Mouse (Mus musculus) ES-CJ7 (cell line): ENCODE results near the gene Zfp513.
"Not testable (repeated sequence)": the region's sequence is repeated elsewhere in the genome, so short reads cannot be mapped to it uniquely, and the experiment has no call there.

Experiments used
- DNase-seq: peaks from one replicate; pipeline ENCODE4 v3.0.0; 2011; ENCODE audit warnings: low read depth, low spot score

Gene Zfp513

DNA sequence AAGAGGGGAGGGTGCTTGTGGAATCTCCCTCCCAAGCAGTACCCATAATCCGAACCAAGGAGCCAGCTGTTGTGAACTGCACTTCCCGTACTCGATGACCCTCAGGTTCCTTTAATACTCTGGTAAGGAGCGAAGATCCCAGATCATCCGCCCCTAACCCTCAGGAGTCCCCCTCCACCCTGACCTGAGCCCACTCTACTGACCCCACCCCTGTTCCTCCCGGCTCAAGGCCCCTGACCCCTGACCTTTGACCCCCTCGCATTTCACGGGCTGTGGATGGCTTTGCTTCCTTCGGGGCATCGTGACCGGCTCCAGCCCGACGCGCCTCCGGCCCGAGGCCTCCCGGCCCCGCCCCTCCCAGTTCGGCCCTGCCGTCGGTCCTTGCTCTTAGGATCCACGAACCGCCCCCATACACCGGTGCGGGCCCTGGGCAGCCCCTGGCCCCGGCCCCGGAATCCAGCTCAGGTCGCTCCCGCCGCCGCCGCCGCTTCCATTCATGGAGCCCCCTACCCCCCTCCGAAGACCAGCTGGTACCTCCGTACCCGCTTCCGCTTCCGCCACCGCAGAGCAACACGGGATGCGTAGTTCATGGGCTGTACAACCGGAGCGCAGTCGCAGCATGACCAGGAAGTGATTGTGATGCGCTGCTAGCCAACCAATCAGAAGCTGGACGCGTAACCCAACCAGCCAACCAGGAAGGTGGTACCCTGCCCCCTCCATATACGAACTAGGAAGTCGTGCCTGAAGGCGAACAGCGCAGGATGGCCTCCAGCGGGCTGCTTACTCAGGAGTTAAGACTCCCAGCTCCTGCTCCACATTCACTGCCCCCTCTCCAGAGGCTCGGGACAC lies at the start of gene Zfp513:
TSS of gene Zfp513 (minus strand) at position 562 of the 849 bp plus-strand sequence.
- DNase-seq = peak; percentile 99

DNA sequence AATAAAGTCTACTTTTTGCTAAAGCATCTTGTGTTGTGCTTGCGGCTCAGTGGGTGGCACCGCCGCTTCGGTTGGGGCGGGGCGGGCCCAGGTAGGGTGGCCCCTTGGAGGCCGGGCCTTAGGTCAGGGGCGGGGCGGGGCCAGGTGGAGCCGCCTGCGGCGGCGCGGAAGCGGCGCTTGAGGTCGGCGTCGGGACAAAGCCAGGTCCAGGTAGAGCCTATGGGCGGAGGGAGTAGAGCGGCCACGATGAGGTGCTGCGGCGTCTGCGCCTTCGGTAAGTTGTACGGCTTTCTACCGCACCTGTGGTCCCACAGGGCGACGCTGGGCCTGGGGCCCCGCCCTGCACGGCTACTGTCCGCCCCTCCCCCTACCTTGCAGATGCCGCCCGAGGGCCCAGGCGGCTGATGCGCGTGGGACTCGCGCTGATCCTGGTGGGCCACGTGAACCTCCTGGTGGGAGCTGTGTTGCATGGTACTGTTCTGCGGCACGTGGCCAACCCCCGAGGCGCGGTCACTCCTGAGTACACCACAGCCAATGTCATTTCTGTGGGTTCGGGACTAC lies 49.5 kb upstream of the Zfp513 start, which contains the start of gene Krtcap3:
TSS of gene Krtcap3 (plus strand) at position 151 of the 561 bp plus-strand sequence.
- peak; percentile 67 for DNase-seq

DNA sequence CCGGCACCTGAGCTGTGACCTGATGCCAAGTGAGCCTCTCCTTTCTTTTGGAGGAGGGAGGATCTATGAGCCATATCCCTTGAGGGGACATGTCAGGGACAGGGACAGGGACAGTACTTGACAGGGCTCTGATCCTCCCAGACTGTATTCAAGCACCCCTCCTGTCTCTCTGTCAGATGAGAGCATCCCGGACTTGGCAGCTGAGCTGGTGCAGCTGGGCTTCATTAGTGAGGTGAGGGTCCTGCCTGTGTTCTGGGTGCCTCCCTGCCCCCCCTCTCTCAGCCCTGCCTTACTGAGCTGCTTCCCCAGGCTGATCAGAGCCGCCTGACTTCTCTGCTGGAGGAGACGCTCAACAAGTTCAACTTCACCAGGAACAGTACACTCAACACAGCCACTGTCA lies 48.6 kb upstream of the Zfp513 start:
- DNase-seq = no peak

DNA sequence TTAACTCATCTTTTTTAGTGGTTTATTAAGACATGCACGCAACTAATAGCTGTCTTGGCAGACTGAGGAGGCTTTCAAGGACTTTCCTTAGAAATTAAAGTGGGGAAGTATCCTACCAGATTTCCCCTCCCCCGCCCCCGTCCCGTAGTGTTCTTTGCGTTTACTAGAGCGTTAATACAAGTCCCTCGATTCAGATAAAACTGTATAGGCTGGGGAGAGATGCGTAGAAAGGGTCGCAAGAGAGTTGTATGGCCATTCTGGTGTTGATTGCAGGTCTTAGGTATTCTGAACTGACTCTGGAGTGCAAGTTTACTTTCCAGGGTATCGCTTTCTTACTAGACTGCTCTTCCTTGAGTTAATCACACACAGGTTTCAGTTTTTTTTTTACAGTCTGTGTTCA lies 40.1 kb upstream of the Zfp513 start:
- DNase-seq = no peak

DNA sequence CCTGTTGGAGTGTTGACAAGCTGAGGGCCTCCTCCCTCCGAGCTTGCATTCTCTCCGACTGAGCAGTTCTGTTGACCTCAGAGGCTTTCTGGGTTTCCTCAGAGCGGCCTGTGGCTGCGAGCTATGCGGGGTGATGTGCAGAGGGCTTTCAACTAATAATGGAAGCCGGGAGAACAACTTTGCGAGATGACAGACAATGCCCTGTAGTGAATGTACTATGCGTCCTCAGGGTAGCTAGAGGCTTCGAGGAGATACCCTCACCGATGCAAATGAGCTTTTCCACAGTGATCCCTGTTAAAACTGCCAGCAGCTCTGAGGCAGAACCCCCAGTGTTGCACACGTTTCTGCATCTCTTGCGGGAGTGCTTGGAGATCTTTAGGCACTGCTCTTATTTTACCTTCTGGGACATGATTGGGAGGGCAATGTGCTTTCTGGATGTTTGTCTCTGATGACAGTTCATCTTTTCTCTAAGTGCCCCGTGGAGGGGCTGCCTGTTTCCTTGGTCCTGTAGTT lies 39.5 kb upstream of the Zfp513 start:
- no peak for DNase-seq

- DNase-seq = peak; percentile 92
Observed at GRCm38 (mm10) chr5:31240637-31241521, 38.8 kb upstream of the Zfp513 start, which contains the start of the genes Nrbp1 and Gm9970. TSS of gene Nrbp1 (plus strand) at chr5:31240864. TSS of gene Gm9970 (minus strand) at chr5:31241232.

DNA sequence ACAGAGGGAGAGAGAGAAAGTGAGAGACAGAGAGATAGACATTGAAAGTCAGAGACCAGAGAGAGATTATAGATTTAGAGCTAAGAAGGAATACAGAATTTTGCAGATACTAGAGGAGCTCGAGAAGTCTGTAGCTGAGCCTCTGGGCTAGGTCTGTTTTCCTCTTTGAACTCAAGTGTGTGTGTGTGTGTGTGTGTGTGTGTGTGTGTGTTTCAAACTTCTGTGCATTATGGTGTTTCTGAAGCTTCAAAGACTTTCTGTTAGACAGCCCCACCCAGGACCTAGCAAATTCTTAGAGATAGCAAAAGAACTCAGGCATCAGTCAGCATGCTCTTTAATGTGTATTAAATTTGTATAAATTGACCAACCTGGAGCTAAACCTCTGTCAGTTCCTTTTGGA lies 24.5 kb upstream of the Zfp513 start:
- no peak for DNase-seq

DNA sequence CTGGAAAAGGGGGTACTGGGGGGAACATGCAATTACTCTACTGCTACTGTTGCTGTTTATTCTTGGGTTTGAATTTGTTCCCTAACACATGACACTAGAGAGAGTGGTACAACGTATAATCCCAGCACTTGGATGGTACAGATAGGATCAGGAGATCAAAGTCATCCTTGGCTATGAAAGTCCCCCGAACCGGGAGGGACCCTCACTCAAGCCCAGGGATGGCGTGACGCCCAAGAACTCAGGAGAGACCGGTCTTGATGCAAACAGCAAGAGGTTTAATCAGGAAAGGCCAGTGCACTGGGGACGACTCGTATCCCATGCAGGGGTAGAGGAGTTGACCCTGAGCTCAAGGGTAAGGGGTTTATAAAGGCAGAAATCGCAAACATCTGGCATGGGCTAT lies 20.6 kb upstream of the Zfp513 start:
- DNase-seq = no peak

DNA sequence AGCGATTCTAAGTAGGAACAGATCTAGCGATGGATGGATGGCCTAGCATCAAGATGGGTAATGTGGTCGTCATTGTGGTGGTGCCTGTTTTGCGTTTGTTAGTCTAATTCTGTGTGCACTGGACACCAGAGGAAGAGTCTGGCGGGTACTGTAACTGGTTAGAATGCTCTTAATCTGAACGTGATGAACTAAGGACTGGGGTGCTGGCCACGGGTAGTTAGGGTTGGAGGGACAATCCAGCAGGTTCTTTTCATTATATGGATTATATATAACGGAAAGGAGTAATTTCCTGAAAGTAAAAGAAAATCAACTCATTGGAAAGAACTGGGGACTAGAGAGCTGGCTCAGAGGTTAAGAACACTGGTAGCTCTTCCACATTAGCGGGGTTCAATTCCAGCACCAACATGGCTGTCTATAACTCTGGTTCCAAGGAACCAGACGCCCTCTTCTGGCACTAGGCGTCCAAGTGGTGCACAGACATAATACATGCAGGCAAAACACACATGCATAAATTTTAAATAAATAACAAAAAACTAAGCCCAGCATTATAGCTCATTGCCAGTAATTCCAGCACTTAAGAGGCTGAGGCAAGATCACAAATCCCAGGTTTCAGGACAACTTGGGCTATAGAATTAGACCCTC lies 19.3 kb upstream of the Zfp513 start:
- peak; percentile 79 for DNase-seq

DNA sequence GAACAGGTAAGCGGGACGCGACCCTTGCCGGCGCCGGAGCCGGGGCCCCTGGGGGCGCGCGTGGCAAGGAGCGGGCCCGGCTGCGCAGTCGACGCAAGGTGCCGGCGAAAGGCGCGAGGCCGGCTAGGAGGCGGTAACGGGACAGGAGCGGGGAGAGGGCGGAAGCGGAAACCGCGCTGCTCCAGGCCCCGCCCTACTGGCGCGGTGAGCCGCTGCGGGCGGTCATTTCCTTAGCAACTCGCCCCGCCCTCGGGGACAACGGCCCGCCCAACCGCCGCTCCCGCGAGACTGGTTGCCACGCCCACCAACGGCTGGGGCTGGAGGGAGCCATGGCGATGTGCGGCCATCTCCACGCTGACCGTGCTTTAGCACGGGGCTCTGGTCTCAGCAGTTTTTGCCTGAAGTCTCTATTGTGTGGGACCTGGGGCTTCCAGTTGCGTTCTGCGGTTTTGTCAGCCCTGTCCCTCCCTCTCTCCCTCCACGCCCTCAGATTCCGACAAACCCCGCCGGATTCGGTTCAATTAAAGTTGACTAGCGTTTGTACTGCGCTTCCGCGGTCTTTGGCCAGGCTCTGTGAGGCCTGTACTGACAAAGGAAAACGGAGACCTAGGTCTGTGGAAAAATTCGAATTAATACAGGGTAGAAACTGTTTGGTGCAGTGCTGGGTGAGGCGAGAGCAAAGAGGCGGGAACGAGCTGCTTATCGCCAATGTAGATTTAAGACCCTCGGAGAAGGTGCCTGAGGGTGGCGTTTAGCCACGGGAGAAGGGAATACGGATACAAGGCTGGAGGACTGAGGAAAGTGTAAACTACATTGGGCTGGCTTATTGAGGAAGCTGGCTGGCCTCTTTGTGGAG lies 18.6 kb upstream of the Zfp513 start, which contains the start of gene Ppm1g:
TSS of gene Ppm1g (minus strand) at position 240 of the 856 bp plus-strand sequence.
- peak; percentile 95 for DNase-seq

- peak; percentile 68 for DNase-seq
Observed at GRCm38 (mm10) chr5:31219911-31220447, 17.9 kb upstream of the Zfp513 start.

- no peak for DNase-seq
Observed at GRCm38 (mm10) chr5:31219474-31219873, 17.4 kb upstream of the Zfp513 start.

DNA sequence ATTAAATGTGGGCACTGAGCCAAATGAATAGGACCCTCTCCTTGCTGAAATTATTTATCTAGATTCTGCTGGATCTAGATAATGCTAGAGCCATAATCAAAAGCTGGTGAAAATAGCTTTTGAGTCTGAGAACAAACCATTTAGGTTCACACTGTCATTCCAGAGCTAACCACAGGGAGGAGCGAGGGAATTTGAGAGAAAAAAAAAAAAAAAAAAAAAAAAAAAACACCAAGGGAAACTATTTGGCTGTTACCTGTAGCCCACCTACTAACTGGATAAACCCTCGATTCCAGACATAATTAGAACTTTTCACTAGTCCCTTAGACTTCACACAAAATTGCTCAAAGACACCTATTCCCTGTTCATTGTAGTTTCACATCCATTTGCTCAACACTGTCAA lies 17.0 kb upstream of the Zfp513 start:
- peak; percentile 55 for DNase-seq

GRCm38 (mm10) chr5:31218294-31218693 lies 16.2 kb upstream of the Zfp513 start:
- DNase-seq = peak; percentile 49

DNA sequence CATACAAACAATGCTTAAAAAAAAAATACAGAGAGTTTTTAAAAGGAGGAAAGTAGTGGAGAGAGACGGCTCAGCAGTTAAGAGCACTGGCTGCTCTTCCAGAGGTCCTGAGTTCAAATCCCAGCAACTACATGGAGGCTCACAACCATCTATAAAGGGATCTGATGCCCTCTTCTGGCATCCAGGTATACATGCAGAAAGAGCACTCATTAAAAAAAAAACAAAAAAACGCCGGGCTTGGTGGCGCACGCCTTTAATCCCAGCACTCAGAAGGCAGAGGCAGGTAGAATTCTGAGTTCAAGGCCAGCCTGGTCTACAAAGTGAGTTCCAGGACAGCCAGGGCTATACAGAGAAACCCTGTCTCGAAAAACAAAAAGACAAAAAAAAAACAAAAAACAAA lies 14.5 kb upstream of the Zfp513 start:
- DNase-seq = not testable (repeated sequence)

- DNase-seq = no peak
Observed at GRCm38 (mm10) chr5:31204421-31204820, 2.3 kb upstream of the Zfp513 start.

DNA sequence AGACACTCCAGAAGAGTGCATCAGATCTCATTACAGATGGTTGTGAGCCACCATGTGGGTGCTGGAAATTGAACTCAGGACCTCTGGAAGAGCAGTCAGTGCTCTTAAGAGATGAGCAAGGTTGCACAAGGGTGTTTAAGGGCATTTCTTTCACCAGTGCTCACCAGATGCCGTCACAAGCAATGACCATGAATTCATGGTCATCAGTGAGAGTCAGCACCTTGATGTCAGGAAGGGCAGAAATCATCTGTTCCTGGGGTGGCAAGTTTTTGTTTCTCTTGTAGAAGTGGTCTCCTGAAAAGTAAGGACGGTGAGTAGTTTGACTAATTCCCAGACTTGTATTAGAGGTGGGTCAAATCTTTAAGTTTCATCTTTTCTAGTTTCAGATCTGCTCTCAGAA lies 1.8 kb upstream of the Zfp513 start:
- no peak for DNase-seq

DNA sequence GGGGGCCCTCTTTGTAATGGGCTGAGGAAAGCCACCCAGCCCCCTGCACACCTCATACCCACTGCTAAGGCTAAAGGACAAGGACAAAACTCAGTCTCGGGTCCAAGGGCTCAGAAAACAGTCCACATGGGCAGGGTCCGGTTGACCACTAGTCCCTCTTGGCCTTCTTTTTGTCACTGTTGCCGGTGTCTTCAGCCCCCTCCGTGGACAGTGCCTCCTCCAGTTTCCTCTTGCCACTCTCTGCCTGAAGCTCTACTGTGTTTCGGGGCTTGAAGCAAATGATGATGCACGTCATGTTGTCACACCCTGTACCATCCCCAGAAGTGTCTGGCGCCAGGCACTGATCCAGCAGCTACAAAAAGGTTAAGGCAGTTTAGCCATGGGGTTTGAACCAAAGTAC lies 830 bp upstream of the Zfp513 start:
- DNase-seq = no peak

DNA sequence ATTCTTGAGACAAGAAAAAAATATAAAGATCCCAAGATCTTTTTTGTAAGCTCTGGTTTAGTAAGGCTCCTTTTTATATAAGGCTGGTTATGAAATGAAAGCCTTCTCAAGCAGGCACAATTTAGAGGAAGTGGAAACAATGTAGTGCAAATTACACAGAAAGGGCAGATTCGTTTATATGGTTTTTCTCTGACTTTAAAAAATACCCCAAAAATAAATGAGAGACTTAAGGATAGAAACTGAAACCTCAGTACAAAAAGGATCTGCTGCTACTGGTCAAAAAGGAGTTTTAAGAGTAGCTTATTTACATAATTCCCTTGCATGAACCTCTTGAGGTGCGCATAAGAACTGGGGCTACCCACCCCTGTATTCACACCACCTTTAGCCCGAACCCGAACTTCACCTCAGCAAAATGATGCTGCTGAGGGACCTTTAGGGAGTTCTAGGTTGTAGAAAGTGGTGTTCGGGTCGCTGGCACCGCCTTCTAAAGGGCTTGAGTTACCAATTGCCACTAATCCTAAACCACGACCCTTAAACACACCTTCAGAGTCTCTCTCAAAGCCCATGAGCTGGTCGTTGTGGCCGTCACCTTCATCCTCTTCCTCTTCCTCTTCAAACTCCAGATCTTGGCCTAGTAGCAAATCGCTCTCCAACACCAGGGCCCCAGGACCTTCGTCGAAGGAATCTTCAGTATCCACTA lies 911 bp downstream of the Zfp513 start:
- no peak for DNase-seq
